Mouse (Mus musculus) liver, embryonic 13.5 days (tissue): Measurements from ENCODE around the gene Abcc3. TPM values are rescaled to one million over a fixed set of nuclear protein-coding genes. Genes with fewer than 3 reads are reported as not detected.

ENCODE experiments used
- ATAC-seq: fragments of 200-750 bp; cut with Nextera tagmentation; 2 replicates; pipeline ENCODE4 v1.8.0; 2017; ENCODE audit warnings: low read depth, mild to moderate bottlenecking, moderate number of reproducible peaks, moderate library complexity
- DNase-seq: peaks from one replicate; pipeline ENCODE4 v3.0.0; 2022
- H3K27ac ChIP-seq: fragments of 300-500 bp; sonication (generic); 2 replicates; pipeline ENCODE4 v1.5.1; 2015; ENCODE audit warnings: moderate library complexity, mild to moderate bottlenecking, inconsistent platforms
- H3K27me3 ChIP-seq: fragments of 300-500 bp; sonication (generic); 2 replicates; pipeline ENCODE4 v1.6.1; 2015; ENCODE audit warnings: mild to moderate bottlenecking, inconsistent platforms
- H3K36me3 ChIP-seq: fragments of 300-500 bp; sonication (generic); 2 replicates; pipeline ENCODE4 v1.6.1; 2015; ENCODE audit warnings: mild to moderate bottlenecking, inconsistent platforms
- H3K4me1 ChIP-seq: fragments of 300-500 bp; sonication (generic); replicated peaks from 2 replicates; pipeline ENCODE4 v1.6.1; 2015; ENCODE audit warnings: inconsistent platforms
- H3K4me2 ChIP-seq: fragments of 300-500 bp; sonication (generic); 2 replicates; pipeline ENCODE4 v1.6.1; 2015; ENCODE audit warnings: inconsistent platforms, mild to moderate bottlenecking, moderate library complexity
- H3K4me3 ChIP-seq: fragments of 300-500 bp; sonication (generic); replicated peaks from 2 replicates; pipeline ENCODE4 v1.5.1; 2015; ENCODE audit warnings: mild to moderate bottlenecking, inconsistent platforms
- H3K9ac ChIP-seq: fragments of 300-500 bp; sonication (generic); 2 replicates; pipeline ENCODE4 v1.6.1; 2015; ENCODE audit warnings: mild to moderate bottlenecking, inconsistent platforms
- H3K9me3 ChIP-seq: fragments of 300-500 bp; sonication (generic); replicated peaks from 2 replicates; pipeline ENCODE4 v1.6.1; 2016; ENCODE audit warnings: inconsistent platforms
- WGBS: fragments of 180-500 bp; shearing (Covaris S2); methylation state at CpG from one replicate; pipeline ENCODE4 v1.1.7; 2015; ENCODE audit not compliant: insufficient replicate concordance; 5-methylcytosine and 5-hydroxymethylcytosine counted together
- polyA plus RNA-seq: library from polyadenylated mRNA; unstranded; fragments of >200 nt; fragmentation: Nextera tagmentation; extraction: Ambion mirVana; gene quantifications from 2 replicates; pipeline ENCODE4 v1.2.1, GENCODE M21; 2015

Gene Abcc3
- polyA plus RNA-seq, 1 experiment from 2014 or later = 4.3 TPM

GRCm38 (mm10) chr11:94351094-94351493, 41.7 kb downstream of the Abcc3 start:
- peak overlapping the region; percentile 47 for H3K9ac ChIP-seq
- peak overlapping the region; percentile 52 for H3K4me2 ChIP-seq
- no peaks in the 10 kb centered on the region for H3K9me3 ChIP-seq
- DNase-seq = peak; percentile 60
- peak; percentile 83 for ATAC-seq
- peaks cover 33% of the 10 kb centered on the region for H3K27me3 ChIP-seq
- H3K4me1 ChIP-seq = peaks cover 41% of the 10 kb centered on the region
- peak overlapping the region; percentile 21; the same call in 1 of the 2 replicates for H3K4me3 ChIP-seq
- WGBS = 4% methylated on average over 3 of the region's 3 CpGs
- H3K27ac ChIP-seq = peak overlapping the region; percentile 80
- no peaks in the 10 kb centered on the region for H3K36me3 ChIP-seq

- peak; percentile 78 for ATAC-seq
- H3K4me2 ChIP-seq = peak overlapping the region; percentile 52
Measured at GRCm38 (mm10) chr11:94350337-94350736, 42.5 kb downstream of the Abcc3 start.

GRCm38 (mm10) chr11:94349839-94350238, 43.0 kb downstream of the Abcc3 start:
- 0 out of 2 replicates have a peak overlapping the region, but pooled peaks have one; percentile 19 for H3K9ac ChIP-seq
- H3K9me3 ChIP-seq = no peaks in the 10 kb centered on the region
- H3K36me3 ChIP-seq = no peaks in the 10 kb centered on the region
- H3K27me3 ChIP-seq = peaks cover 33% of the 10 kb centered on the region
- no peak for ATAC-seq
- H3K4me1 ChIP-seq = peaks cover 41% of the 10 kb centered on the region
- H3K4me2 ChIP-seq = peak overlapping the region; percentile 52
- DNase-seq = no peak
- 3% methylated on average over 2 of the region's 2 CpGs for WGBS
- H3K27ac ChIP-seq = peak overlapping the region; percentile 80
- no peak overlapping the region for H3K4me3 ChIP-seq

More at GRCm38 (mm10) chr11:94350337-94350736, 42.5 kb downstream of the Abcc3 start:
- H3K36me3 ChIP-seq = no peaks in the 10 kb centered on the region
- peak; percentile 53 for DNase-seq
- peak overlapping the region; percentile 21; the same call in 1 of the 2 replicates for H3K4me3 ChIP-seq
- peaks cover 33% of the 10 kb centered on the region for H3K27me3 ChIP-seq
- peak overlapping the region; percentile 80 for H3K27ac ChIP-seq
- peak overlapping the region; percentile 47 for H3K9ac ChIP-seq
- H3K4me1 ChIP-seq = peaks cover 41% of the 10 kb centered on the region
- 18% methylated on average over 1 of the region's 1 CpGs for WGBS
- H3K9me3 ChIP-seq = no peaks in the 10 kb centered on the region

GRCm38 (mm10) chr11:94347063-94347575, 45.7 kb downstream of the Abcc3 start:
- H3K4me1 ChIP-seq = peaks cover 59% of the 10 kb centered on the region
- WGBS = 66% methylated on average over 7 of the region's 7 CpGs

GRCm38 (mm10) chr11:94346611-94347010, 46.2 kb downstream of the Abcc3 start:
- Histone ChIP-seq H3K27ac (no peak overlapping the region), H3K9me3 (no peaks in the 10 kb centered on the region), H3K9ac (no peak overlapping the region), H3K4me3 (no peak overlapping the region), H3K36me3 (no peaks in the 10 kb centered on the region), H3K4me1 (peaks cover 59% of the 10 kb centered on the region), H3K4me2 (no peak overlapping the region), H3K27me3 (0 out of 2 replicates have a peak, but pooled peaks cover 10% of the 10 kb centered on the region)
- ATAC-seq = no peak
- 49% methylated on average over 3 of the region's 3 CpGs for WGBS
- no peak for DNase-seq

More at GRCm38 (mm10) chr11:94347063-94347575, 45.7 kb downstream of the Abcc3 start:
- Histone ChIP-seq H3K4me3 (no peak overlapping the region), H3K27me3 (peaks cover 15% of the 10 kb centered on the region), H3K4me2 (no peak overlapping the region), H3K36me3 (no peaks in the 10 kb centered on the region), H3K27ac (no peak overlapping the region), H3K9ac (no peak overlapping the region), H3K9me3 (no peaks in the 10 kb centered on the region)
- DNase-seq (no peak), ATAC-seq (no peak)

GRCm38 (mm10) chr11:94345926-94346325, 46.9 kb downstream of the Abcc3 start:
- ATAC-seq = no peak
- no peak overlapping the region for H3K27ac ChIP-seq

GRCm38 (mm10) chr11:94344470-94344869, 48.3 kb downstream of the Abcc3 start:
- Histone ChIP-seq H3K27me3 (0 out of 2 replicates have a peak, but pooled peaks cover 10% of the 10 kb centered on the region), H3K9ac (no peak overlapping the region), H3K27ac (no peak overlapping the region), H3K36me3 (peaks cover 5% of the 10 kb centered on the region), H3K4me1 (peaks cover 43% of the 10 kb centered on the region), H3K4me3 (no peak overlapping the region), H3K9me3 (no peaks in the 10 kb centered on the region), H3K4me2 (no peak overlapping the region)
- no peak for ATAC-seq
- 52% methylated on average over 1 of the region's 1 CpGs for WGBS
- DNase-seq = no peak

More at GRCm38 (mm10) chr11:94345926-94346325, 46.9 kb downstream of the Abcc3 start:
- no peak overlapping the region for H3K4me2 ChIP-seq
- H3K4me3 ChIP-seq = no peak overlapping the region
- H3K27me3 ChIP-seq = 0 out of 2 replicates have a peak, but pooled peaks cover 10% of the 10 kb centered on the region
- H3K36me3 ChIP-seq = no peaks in the 10 kb centered on the region
- H3K4me1 ChIP-seq = peaks cover 52% of the 10 kb centered on the region
- WGBS = 66% methylated on average over 10 of the region's 10 CpGs
- no peaks in the 10 kb centered on the region for H3K9me3 ChIP-seq
- H3K9ac ChIP-seq = no peak overlapping the region
- DNase-seq = no peak

- Histone ChIP-seq H3K9me3 (no peaks in the 10 kb centered on the region), H3K9ac (no peak overlapping the region), H3K4me2 (no peak overlapping the region), H3K36me3 (peaks cover 10% of the 10 kb centered on the region), H3K4me3 (no peak overlapping the region), H3K27ac (no peak overlapping the region), H3K27me3 (0 out of 2 replicates have a peak, but pooled peaks cover 10% of the 10 kb centered on the region), H3K4me1 (peaks cover 38% of the 10 kb centered on the region)
- DNase-seq = no peak
- WGBS = 71% methylated on average over 5 of the region's 5 CpGs
- no peak for ATAC-seq
Measured at GRCm38 (mm10) chr11:94343955-94344358, 48.8 kb downstream of the Abcc3 start.

GRCm38 (mm10) chr11:94342114-94342905, 50.5 kb downstream of the Abcc3 start:
- Histone ChIP-seq H3K4me1 (peaks cover 41% of the 10 kb centered on the region), H3K27ac (0 out of 2 replicates have a peak overlapping the region, but pooled peaks have one; percentile 8), H3K4me3 (no peak overlapping the region), H3K36me3 (peaks cover 23% of the 10 kb centered on the region), H3K4me2 (no peak overlapping the region), H3K27me3 (0 out of 2 replicates have a peak, but pooled peaks cover 10% of the 10 kb centered on the region), H3K9me3 (no peaks in the 10 kb centered on the region), H3K9ac (peak overlapping the region; percentile 28; the same call in 1 of the 2 replicates)
- DNase-seq = no peak
- WGBS = 52% methylated on average over 13 of the region's 13 CpGs
- ATAC-seq = no peak

- no peak for ATAC-seq
- H3K4me2 ChIP-seq = no peak overlapping the region
- H3K9me3 ChIP-seq = no peaks in the 10 kb centered on the region
- no peak overlapping the region for H3K4me3 ChIP-seq
- 0 out of 2 replicates have a peak, but pooled peaks cover 5% of the 10 kb centered on the region for H3K27me3 ChIP-seq
- peaks cover 38% of the 10 kb centered on the region for H3K4me1 ChIP-seq
- H3K9ac ChIP-seq = no peak overlapping the region
- 76% methylated on average over 10 of the region's 10 CpGs for WGBS
- H3K27ac ChIP-seq = no peak overlapping the region
- DNase-seq = no peak
- peaks cover 28% of the 10 kb centered on the region for H3K36me3 ChIP-seq
Measured at GRCm38 (mm10) chr11:94340948-94341933, 51.6 kb downstream of the Abcc3 start.
